Mouse (Mus musculus): ENCODE measurements at regions not wholly inside any gene's neighbourhood (a gene's known extent, or its start where the extent isn't known, plus 50 kb on each side); places are given as distances from the start of the nearest gene placed in this dataset.

- WGBS: 94% methylated on average over 5 of the region's 5 CpGs
- TF ChIP-seq CTCF (IDR thresholded peaks at IDR 0.05; ENCODE audit: low read depth): no peak
- H3K36me3 ChIP-seq (ENCODE audit: insufficient read depth): no peaks in the 10 kb centered on the region
Measured at GRCm38 (mm10) chr14:46610926-46611325, 149.4 kb upstream of the Cdkn3 start.

GRCm38 (mm10) chr14:46610226-46610855, 150.0 kb upstream of the Cdkn3 start:
- 90% methylated on average over 9 of the region's 9 CpGs for WGBS

More at GRCm38 (mm10) chr14:46610926-46611325, 149.4 kb upstream of the Cdkn3 start:
- Histone ChIP-seq H3K27me3 (ENCODE audit: insufficient read depth, low read length) (no peaks in the 10 kb centered on the region), H3K4me1 (ENCODE audit: insufficient read depth) (no peaks in the 10 kb centered on the region), H3K4me3 (ENCODE audit: low read depth, low read length) (no peak overlapping the region), H3K27ac (ENCODE audit: low read depth, low read length) (no peak overlapping the region), H3K9ac (no peak overlapping the region), H3K4me2 (ENCODE audit: low read depth) (no peak overlapping the region), H3K9me3 (ENCODE audit: low read length) (no peaks in the 10 kb centered on the region)
- no peak for ATAC-seq
- DNase-seq: no peak

GRCm38 (mm10) chr14:46606694-46607093, 153.6 kb upstream of the Cdkn3 start:
- Histone ChIP-seq H3K36me3 (ENCODE audit: insufficient read depth) (no peaks in the 10 kb centered on the region), H3K4me1 (ENCODE audit: insufficient read depth) (no peaks in the 10 kb centered on the region), H3K9ac (no peak overlapping the region), H3K27me3 (ENCODE audit: insufficient read depth, low read length) (no peaks in the 10 kb centered on the region), H3K4me3 (ENCODE audit: low read depth, low read length) (no peak overlapping the region), H3K4me2 (ENCODE audit: low read depth) (no peak overlapping the region), H3K9me3 (ENCODE audit: low read length) (no peaks in the 10 kb centered on the region), H3K27ac (ENCODE audit: low read depth, low read length) (no peak overlapping the region)
- no peak for TF ChIP-seq CTCF (IDR thresholded peaks at IDR 0.05; ENCODE audit: low read depth)
- no peak for ATAC-seq
- no peak for DNase-seq
- 70% methylated on average over 3 of the region's 3 CpGs for WGBS

More at GRCm38 (mm10) chr14:46610226-46610855, 150.0 kb upstream of the Cdkn3 start:
- no peak overlapping the region for H3K4me3 ChIP-seq (ENCODE audit: low read depth, low read length)
- no peaks in the 10 kb centered on the region for H3K36me3 ChIP-seq (ENCODE audit: insufficient read depth)
- ATAC-seq: no peak
- no peak for TF ChIP-seq CTCF (IDR thresholded peaks at IDR 0.05; ENCODE audit: low read depth)
- H3K27me3 ChIP-seq (ENCODE audit: insufficient read depth, low read length): no peaks in the 10 kb centered on the region
- no peak overlapping the region for H3K9ac ChIP-seq
- no peaks in the 10 kb centered on the region for H3K4me1 ChIP-seq (ENCODE audit: insufficient read depth)
- no peak overlapping the region for H3K4me2 ChIP-seq (ENCODE audit: low read depth)
- no peaks in the 10 kb centered on the region for H3K9me3 ChIP-seq (ENCODE audit: low read length)
- no peak overlapping the region for H3K27ac ChIP-seq (ENCODE audit: low read depth, low read length)
- no peak for DNase-seq

GRCm38 (mm10) chr14:46606037-46606436, 154.3 kb upstream of the Cdkn3 start:
- H3K36me3 ChIP-seq (ENCODE audit: insufficient read depth): no peaks in the 10 kb centered on the region
- ATAC-seq (no peak), DNase-seq (no peak)
- no peaks in the 10 kb centered on the region for H3K27me3 ChIP-seq (ENCODE audit: insufficient read depth, low read length)
- no peak overlapping the region for H3K4me3 ChIP-seq (ENCODE audit: low read depth, low read length)
- no peak overlapping the region for H3K9ac ChIP-seq
- 54% methylated on average over 9 of the region's 9 CpGs for WGBS
- TF ChIP-seq CTCF (IDR thresholded peaks at IDR 0.05; ENCODE audit: low read depth): no peak
- no peaks in the 10 kb centered on the region for H3K9me3 ChIP-seq (ENCODE audit: low read length)
- H3K27ac ChIP-seq (ENCODE audit: low read depth, low read length): no peak overlapping the region
- no peaks in the 10 kb centered on the region for H3K4me1 ChIP-seq (ENCODE audit: insufficient read depth)
- no peak overlapping the region for H3K4me2 ChIP-seq (ENCODE audit: low read depth)

- TF ChIP-seq CTCF (IDR thresholded peaks at IDR 0.05; ENCODE audit: low read depth): no peak
- ATAC-seq: peak; percentile 55; the same call in 1 of the 2 replicates
Measured at GRCm38 (mm10) chr14:46604886-46605531, 155.3 kb upstream of the Cdkn3 start.

GRCm38 (mm10) chr14:46604156-46604885, 156.0 kb upstream of the Cdkn3 start:
- no peak overlapping the region for H3K9ac ChIP-seq
- ATAC-seq (no peak), DNase-seq (no peak)
- no peaks in the 10 kb centered on the region for H3K4me1 ChIP-seq (ENCODE audit: insufficient read depth)
- H3K36me3 ChIP-seq (ENCODE audit: insufficient read depth): no peaks in the 10 kb centered on the region
- H3K4me2 ChIP-seq (ENCODE audit: low read depth): no peak overlapping the region
- no peaks in the 10 kb centered on the region for H3K9me3 ChIP-seq (ENCODE audit: low read length)
- TF ChIP-seq CTCF (IDR thresholded peaks at IDR 0.05; ENCODE audit: low read depth): no peak
- 81% methylated on average over 14 of the region's 14 CpGs for WGBS
- H3K27ac ChIP-seq (ENCODE audit: low read depth, low read length): no peak overlapping the region
- H3K27me3 ChIP-seq (ENCODE audit: insufficient read depth, low read length): no peaks in the 10 kb centered on the region
- no peak overlapping the region for H3K4me3 ChIP-seq (ENCODE audit: low read depth, low read length)

More at GRCm38 (mm10) chr14:46604886-46605531, 155.3 kb upstream of the Cdkn3 start:
- no peak for DNase-seq
- Histone ChIP-seq H3K4me2 (ENCODE audit: low read depth) (peak overlapping the region; percentile 35; the same call in 1 of the 2 replicates), H3K36me3 (ENCODE audit: insufficient read depth) (no peaks in the 10 kb centered on the region), H3K9me3 (ENCODE audit: low read length) (no peaks in the 10 kb centered on the region), H3K4me3 (ENCODE audit: low read depth, low read length) (0 out of 2 replicates have a peak overlapping the region, but pooled peaks have one; percentile 5), H3K27me3 (ENCODE audit: insufficient read depth, low read length) (no peaks in the 10 kb centered on the region), H3K27ac (ENCODE audit: low read depth, low read length) (no peak overlapping the region), H3K4me1 (ENCODE audit: insufficient read depth) (no peaks in the 10 kb centered on the region), H3K9ac (no peak overlapping the region)
- WGBS: 14% methylated on average over 16 of the region's 16 CpGs
